Mouse (Mus musculus) erythroblast, adult 5-6 weeks (primary cell): ENCODE data around the gene Crhr2. TPM values are rescaled to one million over a fixed set of nuclear protein-coding genes. Genes with fewer than 3 reads are reported as not detected.

Experiments
- ATAC-seq: replicated peaks from 2 replicates; pipeline ENCODE4 v1.8.0; 2016; ENCODE audit warnings: moderate number of reproducible peaks, mild to moderate bottlenecking, moderate TSS enrichment, inconsistent platforms; ENCODE audit not compliant: poor library complexity, low FRiP score, severe bottlenecking
- total RNA-seq, 2 experiments: library from RNA; stranded (forward) in 1 of 2; stranded (reverse) in 1 of 2; fragments of 150-400 nt in 1 of 2; fragments of 200-764, 138-1000 nt in 1 of 2; gene quantifications; 2 replicates each; pipeline versions ENCODE4 v1.2.3 to v1.2.4; 2015 to 2017; ENCODE audit warnings: low replicate concordance in 2 of 2

Crhr2 gene
- total RNA-seq, 2 experiments from 2014 or later: not detected

GRCm38 (mm10) chr6:55128391-55128790 is 4.4 kb downstream of the Crhr2 start:
- ATAC-seq: no peak

DNA sequence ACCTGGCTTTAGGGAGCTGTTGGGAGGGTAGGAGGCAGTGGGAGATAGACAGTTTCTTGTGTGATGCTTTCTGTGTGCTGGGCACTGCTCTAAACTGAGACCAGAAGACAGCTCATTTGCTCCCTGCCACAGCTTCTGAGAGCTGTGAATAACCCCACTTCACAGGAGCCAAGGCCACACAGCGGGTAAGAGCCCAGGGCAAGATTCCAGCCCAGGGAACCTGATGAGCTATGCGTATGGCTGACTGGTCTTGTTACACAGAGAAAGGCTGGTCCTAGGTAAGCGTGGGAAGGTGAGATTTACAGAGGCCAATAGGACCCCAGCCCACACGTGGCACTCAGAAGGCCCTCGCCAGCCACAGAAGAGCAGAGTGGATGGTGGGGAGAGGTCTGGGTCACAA is 6.2 kb downstream of the Crhr2 start:
- no peak for ATAC-seq

GRCm38 (mm10) chr6:55123056-55123455 is 9.8 kb downstream of the Crhr2 start:
- no peak for ATAC-seq

GRCm38 (mm10) chr6:55117325-55118109 is 15.3 kb downstream of the Crhr2 start:
- no peak for ATAC-seq

GRCm38 (mm10) chr6:55108358-55108757 is 24.5 kb downstream of the Crhr2 start:
- ATAC-seq: no peak

- ATAC-seq: no peak
Observed at GRCm38 (mm10) chr6:55098603-55099002, 34.2 kb downstream of the Crhr2 start.

- ATAC-seq: no peak
Observed at GRCm38 (mm10) chr6:55098030-55098429, 34.8 kb downstream of the Crhr2 start.

DNA sequence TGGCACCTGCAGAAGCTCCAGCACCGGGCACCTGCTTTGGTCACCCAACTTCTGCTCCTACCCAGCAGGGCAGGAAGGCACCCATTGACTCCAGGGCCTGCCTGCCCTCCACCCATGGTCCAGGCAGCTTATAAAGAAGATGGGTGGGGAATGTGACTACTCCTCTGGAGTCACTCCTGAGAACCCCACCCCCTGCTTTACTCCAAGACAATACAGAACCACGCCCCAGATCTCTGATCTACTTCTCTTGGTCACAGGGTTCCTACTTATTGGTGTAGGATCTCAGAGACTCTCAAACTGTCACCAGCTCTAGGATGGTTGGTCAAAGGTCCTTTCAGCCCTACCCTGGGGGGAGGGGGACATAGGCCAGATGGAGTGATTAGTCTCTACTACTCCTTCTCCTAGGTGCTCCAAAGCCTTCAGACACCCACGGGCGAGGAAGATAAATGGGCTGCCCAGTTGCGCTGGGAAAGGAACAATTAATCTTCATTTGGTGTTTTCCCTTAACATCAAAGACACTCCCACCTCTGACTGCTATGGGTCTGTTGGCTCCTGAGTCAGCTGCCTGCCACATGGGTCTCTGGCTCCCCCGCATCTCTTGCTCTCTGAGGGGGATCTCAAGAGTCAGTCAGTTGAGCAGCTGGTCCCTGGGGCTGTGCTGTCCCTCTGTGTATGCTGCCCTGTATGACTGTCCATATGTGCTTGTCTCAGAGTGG is 39.2 kb downstream of the Crhr2 start:
- ATAC-seq: no peak

GRCm38 (mm10) chr6:55091396-55091795 is 41.4 kb downstream of the Crhr2 start:
- ATAC-seq: no peak

DNA sequence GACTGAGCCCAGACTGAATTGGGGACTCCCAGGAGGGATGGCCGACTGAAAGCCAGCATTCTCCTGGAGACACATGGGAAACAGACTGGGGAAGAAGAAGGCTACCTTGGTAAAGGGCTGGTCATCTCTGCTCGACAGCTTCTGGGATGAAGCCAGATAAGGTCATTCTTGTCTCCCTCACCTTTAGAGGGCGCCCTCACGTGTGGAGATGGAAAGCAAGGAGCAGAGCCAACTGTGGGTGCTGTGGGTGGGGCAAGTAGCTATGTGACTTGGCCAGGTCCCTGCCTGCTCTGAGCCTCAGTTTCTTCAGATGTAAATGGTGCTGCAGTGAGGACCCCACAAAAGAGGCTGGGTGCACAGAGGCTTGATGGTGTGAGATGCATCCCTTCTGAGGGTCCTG is 42.2 kb downstream of the Crhr2 start:
- 0 out of 2 replicates have a peak, but pooled peaks have one; percentile 32 for ATAC-seq

DNA sequence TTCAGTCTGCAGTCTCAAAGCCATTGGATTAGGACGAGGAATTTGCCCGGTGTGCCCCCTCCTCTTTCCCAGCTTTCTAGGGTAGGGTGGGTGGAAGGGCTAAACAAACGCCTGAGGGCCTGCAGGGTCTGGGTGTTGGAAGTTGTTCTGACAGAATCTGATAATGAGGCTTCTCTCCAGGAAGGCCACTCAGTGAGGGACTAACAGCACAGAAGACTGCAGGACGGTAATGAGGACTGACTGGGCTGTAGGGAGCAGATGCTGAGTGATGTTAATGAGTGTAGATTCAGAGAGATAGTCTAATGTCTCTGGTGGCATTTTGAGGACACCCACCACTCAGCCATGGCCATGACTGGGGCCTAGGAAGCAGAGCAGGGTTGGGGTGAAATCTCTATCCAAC is 45.5 kb downstream of the Crhr2 start:
- no peak for ATAC-seq

- ATAC-seq: no peak
Observed at GRCm38 (mm10) chr6:55082261-55083051, 50.4 kb downstream of the Crhr2 start.

GRCm38 (mm10) chr6:55081379-55081778 is 51.4 kb downstream of the Crhr2 start:
- ATAC-seq: no peak

GRCm38 (mm10) chr6:55076561-55077255 is 56.1 kb downstream of the Crhr2 start:
- no peak for ATAC-seq

GRCm38 (mm10) chr6:55065903-55066302 is 66.9 kb downstream of the Crhr2 start:
- no peak for ATAC-seq

DNA sequence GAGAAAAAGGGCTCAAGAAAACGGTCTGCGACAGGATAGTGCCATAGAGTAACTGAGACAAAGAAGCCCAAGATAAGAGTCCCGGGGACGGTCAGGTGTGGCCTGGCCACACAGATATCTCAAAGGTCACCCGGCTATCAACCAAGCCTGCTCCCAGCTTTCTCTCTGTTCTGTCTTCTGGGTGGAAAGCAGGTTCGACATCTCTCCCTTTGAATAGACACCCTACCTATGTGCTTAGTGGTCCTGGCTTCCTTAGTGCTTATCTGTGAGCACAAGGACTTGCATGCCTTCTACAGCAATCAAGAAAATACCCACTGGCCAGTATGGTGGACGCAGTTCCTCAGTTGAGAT is 68.4 kb downstream of the Crhr2 start:
- ATAC-seq: no peak

GRCm38 (mm10) chr6:55063793-55064476 is 68.9 kb downstream of the Crhr2 start:
- no peak for ATAC-seq

- no peak for ATAC-seq
Observed at GRCm38 (mm10) chr6:55062200-55062599, 70.6 kb downstream of the Crhr2 start.

DNA sequence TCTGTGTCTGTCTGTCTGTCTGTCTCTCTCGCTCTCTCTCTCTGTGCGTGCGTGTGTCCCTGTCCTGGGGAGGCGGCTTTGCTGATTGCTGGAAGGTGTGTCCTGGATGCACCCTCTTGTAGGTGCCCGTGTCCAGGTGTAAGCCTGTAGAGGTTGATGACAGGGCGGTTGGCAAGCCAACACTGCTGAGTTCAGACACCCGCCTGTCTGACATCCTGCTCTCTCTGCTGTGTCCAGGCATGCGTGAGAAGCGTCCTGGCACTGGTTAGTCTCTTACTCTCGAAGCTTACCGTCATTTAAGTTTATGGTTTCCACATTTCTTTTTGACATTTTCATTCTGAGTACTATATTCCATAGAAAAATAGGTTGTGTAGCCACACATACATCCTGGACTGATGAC is 71.5 kb downstream of the Crhr2 start:
- no peak for ATAC-seq
